Mouse (Mus musculus) lung, adult 2 months (tissue): ENCODE measurements around the gene Capn2.

Experiments used
- CTCF ChIP-seq: fragments of 200-500 bp; IDR thresholded peaks from 2 replicates; pipeline ENCODE4 v1.5.1; 2011; ENCODE audit warnings: mild to moderate bottlenecking, low read length, control low read depth; ENCODE audit not compliant: insufficient read depth
- POLR2A ChIP-seq: fragments of 200-500 bp; IDR thresholded peaks from 2 replicates; pipeline ENCODE4 v1.6.1; 2011; ENCODE audit warnings: low read depth, mild to moderate bottlenecking, control low read depth, low read length, borderline replicate concordance; ENCODE audit errors: extremely low read depth

DNA sequence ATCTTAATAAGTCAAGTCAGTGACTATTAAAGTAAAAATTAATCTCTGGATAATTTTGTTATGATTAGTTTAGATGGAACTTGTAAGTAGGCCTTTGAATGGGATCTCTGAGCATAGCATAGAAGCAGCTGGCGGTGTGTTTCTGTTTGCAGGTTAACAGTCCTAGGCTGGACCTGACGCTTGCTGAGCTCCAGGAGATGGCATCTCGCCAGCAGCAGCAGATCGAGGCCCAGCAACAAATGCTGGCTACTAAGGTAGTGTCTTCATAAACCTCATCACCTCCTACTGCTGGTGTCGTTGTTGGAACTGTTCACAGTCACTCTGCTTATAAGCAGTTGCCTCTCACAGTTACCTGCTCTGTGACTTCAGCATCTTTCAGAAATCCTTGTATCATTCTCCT lies 80.7 kb downstream of the Capn2 start:
- no peak for TF ChIP-seq POLR2A
- TF ChIP-seq CTCF: no peak
